Mouse (Mus musculus): ENCODE measurements around the gene Lrp6.

Gene Lrp6

GRCm38 (mm10) chr6:134489637-134490036, 77.1 kb downstream of the Lrp6 start:
- DNase-seq (ENCODE audit: low read depth), result peak; percentile 6

GRCm38 (mm10) chr6:134489130-134489529, 77.6 kb downstream of the Lrp6 start:
- DNase-seq (ENCODE audit: low read depth), result no peak

GRCm38 (mm10) chr6:134486318-134486717, 80.4 kb downstream of the Lrp6 start:
- no peak for DNase-seq (ENCODE audit: low read depth)

GRCm38 (mm10) chr6:134479481-134479880, 87.3 kb downstream of the Lrp6 start:
- DNase-seq (ENCODE audit: low read depth), result no peak

- no peak for DNase-seq (ENCODE audit: low read depth)
These were observed 93.6 kb downstream of the Lrp6 start for GRCm38 (mm10) chr6:134473143-134473561.

- DNase-seq (ENCODE audit: low read depth), result no peak
These were observed 95.9 kb downstream of the Lrp6 start for GRCm38 (mm10) chr6:134470857-134471256.

- no peak for DNase-seq (ENCODE audit: low read depth)
These were observed 97.5 kb downstream of the Lrp6 start for GRCm38 (mm10) chr6:134469297-134469696.

- DNase-seq (ENCODE audit: low read depth), result no peak
These were observed 100.0 kb downstream of the Lrp6 start for GRCm38 (mm10) chr6:134466671-134467229.

- no peak for DNase-seq (ENCODE audit: low read depth)
These were observed 105.6 kb downstream of the Lrp6 start for GRCm38 (mm10) chr6:134461175-134461574.

GRCm38 (mm10) chr6:134458376-134458775, 108.4 kb downstream of the Lrp6 start:
- DNase-seq (ENCODE audit: low read depth), result no peak

GRCm38 (mm10) chr6:134454093-134454492, 112.7 kb downstream of the Lrp6 start:
- DNase-seq (ENCODE audit: low read depth), result peak; percentile 29

- no peak for DNase-seq (ENCODE audit: low read depth)
These were observed 116.1 kb downstream of the Lrp6 start for GRCm38 (mm10) chr6:134450661-134451119.

GRCm38 (mm10) chr6:134449958-134450357, 116.8 kb downstream of the Lrp6 start:
- DNase-seq (ENCODE audit: low read depth), result no peak

- DNase-seq (ENCODE audit: low read depth), result no peak
These were observed 118.3 kb downstream of the Lrp6 start for GRCm38 (mm10) chr6:134448451-134448850.

GRCm38 (mm10) chr6:134443925-134444324, 122.8 kb downstream of the Lrp6 start:
- DNase-seq (ENCODE audit: low read depth), result no peak

GRCm38 (mm10) chr6:134443198-134443904, 123.4 kb downstream of the Lrp6 start:
- peak; percentile 18 for DNase-seq (ENCODE audit: low read depth)

GRCm38 (mm10) chr6:134442219-134442618, 124.5 kb downstream of the Lrp6 start:
- DNase-seq (ENCODE audit: low read depth), result no peak

- DNase-seq (ENCODE audit: low read depth), result no peak
These were observed 125.0 kb downstream of the Lrp6 start for GRCm38 (mm10) chr6:134441716-134442115.

GRCm38 (mm10) chr6:134440023-134440422, 126.7 kb downstream of the Lrp6 start:
- DNase-seq (ENCODE audit: low read depth), result no peak

GRCm38 (mm10) chr6:134439401-134440021, 127.3 kb downstream of the Lrp6 start:
- no peak for DNase-seq (ENCODE audit: low read depth)

- DNase-seq (ENCODE audit: low read depth), result peak; percentile 26
These were observed 129.8 kb downstream of the Lrp6 start for GRCm38 (mm10) chr6:134436955-134437354.

- no peak for DNase-seq (ENCODE audit: low read depth)
These were observed 131.8 kb downstream of the Lrp6 start for GRCm38 (mm10) chr6:134434866-134435390.

- no peak for DNase-seq (ENCODE audit: low read depth)
These were observed 132.7 kb downstream of the Lrp6 start for GRCm38 (mm10) chr6:134434044-134434443.

Measured in naive thymus-derived CD4-positive, alpha-beta T cell, adult 2 months (primary cell).